Mouse (Mus musculus): ENCODE results near the gene Prn.

The Prn gene

GRCm38 (mm10) chr2:131906846-131907245 lies 2.9 kb upstream of the Prn start:
- DNase-seq (ENCODE audit: low spot score in 2 of 2) = peak in 1 of 2 experiments; percentile 42

- no peak for DNase-seq (ENCODE audit: low spot score in 2 of 2)
Measured at GRCm38 (mm10) chr2:131907311-131907710, 2.4 kb upstream of the Prn start.

- peak in 1 of 2 experiments; percentile 33 for DNase-seq (ENCODE audit: low spot score in 2 of 2)
Measured at GRCm38 (mm10) chr2:131908351-131908861, 1.4 kb upstream of the Prn start.

GRCm38 (mm10) chr2:131908906-131909305 lies 851 bp upstream of the Prn start:
- DNase-seq (ENCODE audit: low spot score in 2 of 2) = no peak

GRCm38 (mm10) chr2:131910847-131911246 lies 1.1 kb downstream of the Prn start:
- DNase-seq (ENCODE audit: low spot score in 2 of 2) = no peak

- no peak for DNase-seq (ENCODE audit: low spot score in 2 of 2)
Measured at GRCm38 (mm10) chr2:131911341-131911740, 1.6 kb downstream of the Prn start.

- no peak for DNase-seq (ENCODE audit: low spot score in 2 of 2)
Measured at GRCm38 (mm10) chr2:131912526-131913258, 2.9 kb downstream of the Prn start.

GRCm38 (mm10) chr2:131932275-131932902 lies 22.6 kb downstream of the Prn start:
- DNase-seq (ENCODE audit: low spot score in 2 of 2) = no peak

GRCm38 (mm10) chr2:131933013-131933412 lies 23.3 kb downstream of the Prn start:
- no peak for DNase-seq (ENCODE audit: low spot score in 2 of 2)

GRCm38 (mm10) chr2:131933598-131933997 lies 23.8 kb downstream of the Prn start:
- no peak for DNase-seq (ENCODE audit: low spot score in 2 of 2)

GRCm38 (mm10) chr2:131934243-131934642 lies 24.5 kb downstream of the Prn start:
- no peak for DNase-seq (ENCODE audit: low spot score in 2 of 2)

- no peak for DNase-seq (ENCODE audit: low spot score in 2 of 2)
Measured at GRCm38 (mm10) chr2:131935390-131936105, 25.8 kb downstream of the Prn start.

- DNase-seq (ENCODE audit: low spot score in 2 of 2) = no peak
Measured at GRCm38 (mm10) chr2:131936410-131936809, 26.7 kb downstream of the Prn start.

- DNase-seq (ENCODE audit: low spot score in 2 of 2) = peak in 1 of 2 experiments; percentile 45
Measured at GRCm38 (mm10) chr2:131939404-131940111, 29.8 kb downstream of the Prn start.

- DNase-seq (ENCODE audit: low spot score in 2 of 2) = no peak
Measured at GRCm38 (mm10) chr2:131940506-131940905, 30.7 kb downstream of the Prn start.

- no peak for DNase-seq (ENCODE audit: low spot score in 2 of 2)
Measured at GRCm38 (mm10) chr2:131941501-131941900, 31.7 kb downstream of the Prn start.

- no peak for DNase-seq (ENCODE audit: low spot score in 2 of 2)
Measured at GRCm38 (mm10) chr2:131944370-131944769, 34.6 kb downstream of the Prn start.

- DNase-seq (ENCODE audit: low spot score in 2 of 2) = no peak
Measured at GRCm38 (mm10) chr2:131945225-131945624, 35.5 kb downstream of the Prn start.

- DNase-seq (ENCODE audit: low spot score in 2 of 2) = no peak
Measured at GRCm38 (mm10) chr2:131945765-131946164, 36.0 kb downstream of the Prn start.

- no peak for DNase-seq (ENCODE audit: low spot score in 2 of 2)
Measured at GRCm38 (mm10) chr2:131946351-131946750, 36.6 kb downstream of the Prn start.

GRCm38 (mm10) chr2:131948156-131948555 lies 38.4 kb downstream of the Prn start:
- DNase-seq (ENCODE audit: low spot score in 2 of 2) = no peak
